Mouse (Mus musculus) CH12.LX (cell line): ENCODE measurements around the gene Akr7a5.

Experiments
- CHD2 ChIP-seq: IDR thresholded peaks from 2 replicates; pipeline ENCODE4 v1.6.1; 2011; ENCODE audit warnings: low read length, improper control_type of control experiment
- EP300 ChIP-seq: IDR thresholded peaks from 2 replicates; pipeline ENCODE4 v1.6.1; 2011; ENCODE audit warnings: low read length, improper control_type of control experiment
- MAZ ChIP-seq: IDR thresholded peaks from 2 replicates; pipeline ENCODE4 v1.6.1; 2012; ENCODE audit warnings: low read depth, mild to moderate bottlenecking, inconsistent platforms, low read length, improper control_type of control experiment, moderate library complexity
- RCOR1 ChIP-seq: conservative IDR thresholded peaks from 2 replicates; pipeline ENCODE4 v1.6.1; 2012; ENCODE audit warnings: low read depth, mild to moderate bottlenecking, inconsistent platforms, low read length, improper control_type of control experiment
- TBP ChIP-seq: conservative IDR thresholded peaks from 2 replicates; pipeline ENCODE4 v1.6.1; 2011; ENCODE audit warnings: low read depth, low read length, improper control_type of control experiment
- USF1 ChIP-seq: IDR thresholded peaks from 2 replicates; pipeline ENCODE4 v1.6.1; 2014; ENCODE audit warnings: low read depth, mild to moderate bottlenecking, inconsistent platforms, low read length, improper control_type of control experiment

- no peak for TF ChIP-seq CHD2
- no peak for TF ChIP-seq USF1
- TF ChIP-seq EP300, result no peak
- no peak for TF ChIP-seq TBP
- no peak for TF ChIP-seq RCOR1
- TF ChIP-seq MAZ, result no peak
These were observed 24.2 kb downstream of the Akr7a5 start for GRCm38 (mm10) chr4:139334631-139335295.
